Mouse (Mus musculus): ENCODE results near the gene Dtx2.
"Not testable (repeated sequence)": the region's sequence is repeated elsewhere in the genome, so short reads cannot be mapped to it uniquely, and the experiment has no call there.

Gene Dtx2

DNA sequence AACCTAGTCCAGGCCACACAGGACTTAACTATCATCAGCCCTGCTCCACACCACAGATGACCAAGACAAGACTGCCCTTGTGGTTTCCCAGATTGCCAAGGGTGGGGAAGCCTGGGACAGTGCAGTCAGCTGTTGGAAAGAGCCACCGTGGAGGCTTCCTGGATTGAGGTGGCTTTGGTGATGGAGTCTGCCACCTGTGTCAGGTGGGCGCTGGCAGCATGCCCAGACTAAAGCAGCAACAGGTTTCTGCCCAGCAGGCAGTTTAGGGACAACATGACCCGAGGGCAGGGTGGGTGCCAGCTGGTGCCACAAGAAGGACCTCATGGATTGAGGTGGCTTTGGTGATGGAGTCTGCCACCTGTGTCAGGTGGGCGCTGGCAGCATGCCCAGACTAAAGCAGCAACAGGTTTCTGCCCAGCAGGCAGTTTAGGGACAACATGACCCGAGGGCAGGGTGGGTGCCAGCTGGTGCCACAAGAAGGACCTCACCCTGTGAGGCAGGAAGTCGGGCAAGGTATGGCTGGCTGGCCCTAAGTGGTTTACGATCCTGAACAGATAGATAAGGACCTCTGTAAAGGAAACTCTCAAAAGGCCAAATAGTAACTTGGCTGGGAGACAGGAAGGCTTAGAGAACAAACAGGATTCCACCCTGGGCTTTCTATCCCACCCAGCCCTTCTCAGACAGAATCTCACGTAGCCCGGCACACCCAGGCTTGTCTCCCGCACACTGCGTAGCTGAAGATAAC, 72.0 kb downstream of the Dtx2 start:
- in situ Hi-C loops (cut with MboI), result not testable (repeated sequence)

DNA sequence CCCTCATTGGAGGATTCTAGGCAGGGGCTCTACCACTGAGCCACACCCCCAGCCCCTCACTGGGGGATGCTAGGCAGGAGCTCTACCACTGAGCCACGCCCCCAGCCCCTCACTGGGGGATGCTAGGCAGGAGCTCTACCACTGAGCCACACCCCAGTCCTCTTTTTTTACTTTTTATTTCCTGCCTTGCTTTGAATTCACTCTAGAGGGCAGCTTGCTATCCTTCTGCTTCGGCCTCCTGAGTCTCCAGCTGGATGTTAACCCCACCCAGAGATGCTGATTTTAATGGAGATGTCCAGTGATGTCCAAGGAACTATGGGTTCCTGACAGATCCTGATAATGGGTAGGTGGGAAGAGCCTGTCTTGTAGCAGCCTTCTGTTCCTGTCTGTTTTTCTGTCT, 74.8 kb downstream of the Dtx2 start:
- in situ Hi-C loops (cut with MboI), result no loop called here

DNA sequence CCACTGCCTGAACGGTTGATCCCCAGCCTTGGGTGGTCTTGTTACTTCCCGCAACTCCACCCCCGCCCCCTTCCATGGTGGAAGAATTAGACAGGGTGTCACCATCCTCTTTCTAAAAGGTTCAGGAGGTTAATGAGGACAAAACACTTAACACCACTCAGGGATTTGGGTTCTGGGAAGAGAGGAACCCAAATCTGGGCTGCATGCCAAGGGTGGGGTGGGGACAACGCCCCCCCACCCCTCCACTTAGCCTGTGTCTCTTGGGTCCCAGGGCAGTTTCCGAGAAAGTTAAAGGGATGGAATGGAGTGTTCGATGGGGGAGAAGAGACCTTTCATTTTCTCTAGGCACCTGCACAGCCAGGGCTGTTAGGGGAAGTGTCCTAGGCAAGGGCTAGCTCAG, 78.5 kb downstream of the Dtx2 start:
- in situ Hi-C loops (cut with MboI), result no loop called here

DNA sequence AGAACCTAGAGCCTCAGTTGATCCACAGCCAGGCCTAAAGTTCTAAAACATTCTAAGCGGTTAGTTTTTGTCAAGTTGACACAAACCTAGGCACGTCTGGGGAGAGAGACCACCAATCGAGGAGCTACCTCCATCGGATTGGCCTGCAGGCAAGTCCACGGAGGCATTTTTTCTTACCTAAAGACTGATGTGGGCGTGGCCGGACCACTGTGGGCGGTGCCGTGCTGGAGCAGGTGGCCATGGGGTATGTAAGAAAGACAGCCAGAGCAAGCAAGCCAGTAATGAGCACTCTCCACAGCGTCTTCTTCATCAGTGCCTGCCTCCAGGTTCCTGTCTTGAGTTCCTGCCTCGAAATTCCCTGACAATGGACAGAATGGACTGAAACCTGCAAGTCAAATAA, 78.9 kb downstream of the Dtx2 start:
- in situ Hi-C loops (cut with MboI), result no loop called here

DNA sequence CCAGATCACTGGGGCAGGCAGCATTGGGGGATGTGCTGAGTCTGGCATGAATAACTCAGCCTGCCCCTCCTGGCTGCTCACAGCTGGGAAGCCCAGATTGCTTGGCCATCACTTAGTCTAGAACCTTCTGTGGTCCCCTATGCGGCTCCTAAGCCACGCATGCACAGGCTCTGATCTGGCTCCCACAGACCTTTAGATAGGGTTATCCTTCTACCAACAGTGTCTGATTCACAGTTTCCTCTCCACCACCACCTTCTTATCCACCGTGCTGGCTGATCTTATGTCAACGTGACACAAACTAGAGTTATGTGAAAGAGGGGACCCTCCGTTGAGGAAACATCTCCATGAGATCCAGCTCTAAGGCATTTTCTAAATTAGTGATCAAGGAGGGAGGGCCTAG, 80.5 kb downstream of the Dtx2 start:
- in situ Hi-C loops (cut with MboI), result no loop called here

DNA sequence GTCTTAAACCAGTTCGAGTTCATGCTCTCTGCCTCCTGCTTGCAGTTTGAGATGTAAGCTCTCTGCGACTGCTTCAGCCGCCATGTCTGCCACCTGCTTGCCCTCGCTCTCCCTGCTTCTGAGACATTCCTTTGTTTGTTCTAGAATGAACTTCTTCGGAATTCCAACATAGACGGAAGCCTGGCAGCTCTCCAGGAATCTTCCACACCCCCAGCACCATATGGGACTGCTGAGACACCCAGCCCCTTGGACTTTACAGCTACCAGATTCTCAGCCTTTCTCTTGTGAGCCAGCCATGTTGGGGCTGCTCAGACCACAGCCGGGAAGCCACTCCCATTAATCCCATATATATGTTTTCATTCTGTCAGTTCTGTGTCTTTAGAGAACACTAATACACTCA, 81.7 kb downstream of the Dtx2 start:
- in situ Hi-C loops (cut with MboI), result no loop called here

DNA sequence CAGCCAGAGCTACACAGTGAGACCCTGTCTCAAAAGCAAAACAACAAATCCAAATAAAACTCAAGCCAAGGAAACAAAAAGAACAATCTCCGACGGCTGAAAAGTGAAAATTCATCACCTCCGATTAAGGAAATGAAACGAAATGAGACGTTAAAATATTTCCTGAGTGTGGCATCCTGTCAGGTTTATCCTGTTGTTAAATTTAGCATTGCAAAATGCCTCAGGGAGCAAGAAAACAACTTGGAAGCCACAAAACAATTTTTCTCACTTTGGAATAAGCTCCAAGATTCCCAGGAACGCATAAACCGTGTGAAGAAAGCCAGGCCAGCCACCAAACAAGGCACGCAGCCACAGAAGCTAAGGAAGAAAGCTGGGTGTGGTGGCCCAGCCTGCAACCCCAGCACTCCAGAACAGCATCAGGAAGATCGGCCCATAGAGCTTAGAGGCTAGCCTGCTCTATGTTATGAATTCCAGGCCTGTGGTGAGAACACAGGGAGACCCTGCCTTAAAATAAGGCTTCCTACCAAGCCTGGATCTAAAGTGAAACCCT, 82.5 kb downstream of the Dtx2 start:
- in situ Hi-C loops (cut with MboI), result no loop called here

DNA sequence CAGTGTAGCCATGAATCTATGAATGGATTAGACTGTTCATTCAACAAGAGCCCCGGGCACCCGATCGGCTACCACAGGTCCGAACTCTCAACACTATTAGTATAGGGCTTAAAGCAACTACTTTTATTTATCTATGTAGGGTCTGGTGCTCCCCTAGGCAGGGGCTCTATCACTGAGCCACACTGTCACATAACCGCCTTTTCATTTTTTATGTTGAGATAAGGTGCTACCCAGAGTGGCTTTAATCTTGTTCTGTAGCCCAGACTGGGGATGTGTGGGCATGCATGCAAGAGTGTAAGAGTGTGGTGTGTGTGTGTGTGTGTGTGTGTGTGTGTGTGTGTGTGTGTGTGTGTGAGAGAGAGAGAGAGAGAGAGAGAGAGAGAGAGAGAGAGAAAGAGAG, 83.5 kb downstream of the Dtx2 start:
- in situ Hi-C loops (cut with MboI), result no loop called here

DNA sequence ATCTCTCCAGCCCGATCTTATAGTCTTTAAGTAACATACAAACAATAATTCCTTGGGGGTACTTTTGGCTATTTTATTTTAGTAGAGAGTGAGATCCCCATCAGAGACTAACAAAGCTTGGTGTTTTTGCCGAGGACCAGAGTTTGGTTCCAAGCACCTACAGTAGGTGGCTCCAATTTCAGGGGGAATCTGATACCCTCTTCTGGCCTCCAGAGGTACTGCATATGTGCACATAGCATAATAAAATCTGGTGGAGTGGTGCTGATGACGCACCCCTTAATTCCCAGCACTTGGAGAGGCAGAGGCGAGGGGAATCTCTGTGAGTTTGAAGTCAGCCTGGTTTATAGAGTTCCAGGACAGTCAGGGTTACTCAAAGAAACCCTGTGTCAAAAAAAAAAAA, 87.7 kb downstream of the Dtx2 start:
- in situ Hi-C loops (cut with MboI), result no loop called here
